Mouse (Mus musculus): ENCODE data around the gene Pik3c2b. TPM values are rescaled to one million over a fixed set of nuclear protein-coding genes. Genes with fewer than 3 reads are reported as not detected.

The Pik3c2b gene
- polyA plus RNA-seq, 1 experiment from 2014 or later = 18.0 TPM

Other genes starting within 250 kb of the Pik3c2b start
- gene Lrrn2, start 165.4 kb upstream of the Pik3c2b start, polyA plus RNA-seq (2016; fragmentation: Nextera tagmentation; extraction: Ambion mirVana) = 18.3 and 19.7 TPM in 2 replicates
- 39.2 and 39.5 TPM in 2 replicates for gene Mdm4, start 15.1 kb upstream of the Pik3c2b start, polyA plus RNA-seq (2016; fragmentation: Nextera tagmentation; extraction: Ambion mirVana)
- gene Ppp1r15b, start 85.5 kb downstream of the Pik3c2b start, polyA plus RNA-seq (2016; fragmentation: Nextera tagmentation; extraction: Ambion mirVana) = 43.3 and 45.8 TPM in 2 replicates
- gene Plekha6, start 118.5 kb downstream of the Pik3c2b start, polyA plus RNA-seq (2016; fragmentation: Nextera tagmentation; extraction: Ambion mirVana) = 28.4 and 29.4 TPM in 2 replicates